Mouse (Mus musculus) midbrain, embryonic 14.5 days (tissue): ENCODE data around the gene Ushbp1. TPM values are rescaled to one million over a fixed set of nuclear protein-coding genes. Genes with fewer than 3 reads are reported as not detected.

Experiments used
- ATAC-seq: fragments of 200-750 bp; cut with Nextera tagmentation; 2 replicates; pipeline ENCODE4 v1.8.0; 2017; ENCODE audit warnings: moderate number of reproducible peaks, moderate library complexity; ENCODE audit not compliant: low FRiP score, low TSS enrichment
- DNase-seq: peaks from one replicate; pipeline ENCODE4 v3.0.0-alpha.2; 2015
- H3K27ac ChIP-seq: fragments of 300-500 bp; sonication (generic); replicated peaks from 2 replicates; pipeline ENCODE4 v1.5.1; 2014; ENCODE audit warnings: mild to moderate bottlenecking, low read depth, low read length, moderate library complexity
- H3K27me3 ChIP-seq: fragments of 300-500 bp; sonication (generic); 2 replicates; pipeline ENCODE4 v1.6.1; 2014; ENCODE audit warnings: low read length, control low read depth, mixed read lengths; ENCODE audit not compliant: control insufficient read depth, insufficient read depth
- H3K36me3 ChIP-seq: fragments of 300-500 bp; sonication (generic); 2 replicates; pipeline ENCODE4 v1.6.1; 2014; ENCODE audit warnings: low read length, control low read depth; ENCODE audit not compliant: control insufficient read depth, insufficient read depth
- H3K4me1 ChIP-seq: fragments of 300-500 bp; sonication (generic); 2 replicates; pipeline ENCODE4 v1.6.1; 2014; ENCODE audit warnings: mild to moderate bottlenecking, antibody characterized with exemption, low read length, control low read depth; ENCODE audit not compliant: control insufficient read depth, insufficient read depth
- H3K4me2 ChIP-seq: fragments of 300-500 bp; sonication (generic); 2 replicates; pipeline ENCODE4 v1.6.1; 2014; ENCODE audit warnings: mild to moderate bottlenecking, low read length, moderate library complexity
- H3K4me3 ChIP-seq: fragments of 300-500 bp; sonication (generic); replicated peaks from 2 replicates; pipeline ENCODE4 v1.5.1; 2014; ENCODE audit warnings: low read depth, low read length
- H3K9ac ChIP-seq: fragments of 300-500 bp; sonication (generic); replicated peaks from 2 replicates; pipeline ENCODE4 v1.6.1; 2014; ENCODE audit warnings: mild to moderate bottlenecking, low read length, moderate library complexity
- H3K9me3 ChIP-seq: fragments of 300-500 bp; sonication (generic); 2 replicates; pipeline ENCODE4 v1.6.1; 2016; ENCODE audit warnings: low read length, control low read depth, mixed read lengths; ENCODE audit not compliant: control insufficient read depth
- WGBS: fragments of 180-500 bp; shearing (Covaris S2); extraction: QIAGEN DNeasy Blood & Tissue Kit; methylation state at CpG from one replicate; pipeline ENCODE4 v1.1.7; 2014; 5-methylcytosine and 5-hydroxymethylcytosine counted together
- polyA plus RNA-seq: library from polyadenylated mRNA; unstranded; fragments of >200 nt; fragmentation: Nextera tagmentation; extraction: Ambion mirVana; gene quantifications from 2 replicates; pipeline ENCODE4 v1.2.1, GENCODE M21; 2014

Gene Ushbp1
- polyA plus RNA-seq, 1 experiment from 2014 or later = 5.7 TPM

- WGBS = 88% methylated on average over 12 of the region's 12 CpGs
- ATAC-seq = no peak
- Histone ChIP-seq H3K9ac (no peak overlapping the region), H3K4me3 (peak overlapping the region; percentile 56), H3K4me1 (peaks cover 8% of the 10 kb centered on the region; the same call in 1 of the 2 replicates), H3K9me3 (no peaks in the 10 kb centered on the region), H3K36me3 (peaks cover 17% of the 10 kb centered on the region), H3K27ac (no peak overlapping the region), H3K27me3 (no peaks in the 10 kb centered on the region), H3K4me2 (peak overlapping the region; percentile 90)
- no peak for DNase-seq
Measured at GRCm38 (mm10) chr8:71397701-71398100, 2.1 kb upstream of the Ushbp1 start.

- Histone ChIP-seq H3K9me3 (no peaks in the 10 kb centered on the region), H3K27me3 (no peaks in the 10 kb centered on the region), H3K4me3 (peak within 1 kb of the TSS; percentile 56), H3K9ac (peak within 1 kb of the TSS; percentile 57), H3K36me3 (peaks cover 17% of the 10 kb centered on the region), H3K4me1 (peaks cover 8% of the 10 kb centered on the region; the same call in 1 of the 2 replicates), H3K27ac (peak within 1 kb of the TSS; percentile 39; the same call in 1 of the 2 replicates), H3K4me2 (peak within 1 kb of the TSS; percentile 90)
- DNase-seq = peak; percentile 97
- under 1% methylated on average over 34 of the region's 34 CpGs for WGBS
- ATAC-seq = peak; percentile 97
Measured at GRCm38 (mm10) chr8:71396639-71397305, 1.2 kb upstream of the Ushbp1 start, which contains the start of gene Babam1. TSS of gene Babam1 (plus strand) at chr8:71396861.

- Histone ChIP-seq H3K27ac (no peak overlapping the region; the same call in 1 of the 2 replicates), H3K36me3 (peaks cover 14% of the 10 kb centered on the region), H3K9me3 (no peaks in the 10 kb centered on the region), H3K9ac (no peak overlapping the region), H3K4me3 (no peak overlapping the region), H3K4me2 (no peak overlapping the region), H3K27me3 (no peaks in the 10 kb centered on the region), H3K4me1 (peaks cover 8% of the 10 kb centered on the region; the same call in 1 of the 2 replicates)
- WGBS = 85% methylated on average over 10 of the region's 10 CpGs
- no peak for ATAC-seq
- no peak for DNase-seq
Measured at GRCm38 (mm10) chr8:71395071-71395470, 531 bp downstream of the Ushbp1 start.

- H3K4me2 ChIP-seq = no peak overlapping the region
- H3K27me3 ChIP-seq = no peaks in the 10 kb centered on the region
- H3K4me1 ChIP-seq = peaks cover 8% of the 10 kb centered on the region; the same call in 1 of the 2 replicates
- peaks cover 10% of the 10 kb centered on the region for H3K36me3 ChIP-seq
- no peak overlapping the region for H3K4me3 ChIP-seq
- no peak for DNase-seq
- no peak overlapping the region for H3K9ac ChIP-seq
- no peak overlapping the region for H3K27ac ChIP-seq
- 86% methylated on average over 7 of the region's 7 CpGs for WGBS
- no peak for ATAC-seq
- H3K9me3 ChIP-seq = no peaks in the 10 kb centered on the region
Measured at GRCm38 (mm10) chr8:71394481-71394880, 1.1 kb downstream of the Ushbp1 start.

GRCm38 (mm10) chr8:71392871-71393270, 2.7 kb downstream of the Ushbp1 start:
- Histone ChIP-seq H3K4me3 (no peak overlapping the region), H3K9ac (no peak overlapping the region), H3K4me2 (no peak overlapping the region), H3K27ac (no peak overlapping the region), H3K27me3 (no peaks in the 10 kb centered on the region), H3K4me1 (peaks cover 8% of the 10 kb centered on the region; the same call in 1 of the 2 replicates), H3K9me3 (no peaks in the 10 kb centered on the region), H3K36me3 (no peaks in the 10 kb centered on the region)
- DNase-seq (peak; percentile 57), ATAC-seq (no peak)
- WGBS = 17% methylated on average over 3 of the region's 3 CpGs

- Histone ChIP-seq H3K4me2 (no peak overlapping the region), H3K4me3 (no peak overlapping the region), H3K4me1 (peaks cover 3% of the 10 kb centered on the region; the same call in 1 of the 2 replicates), H3K27ac (no peak overlapping the region), H3K9me3 (no peaks in the 10 kb centered on the region), H3K9ac (no peak overlapping the region), H3K27me3 (no peaks in the 10 kb centered on the region), H3K36me3 (no peaks in the 10 kb centered on the region)
- 78% methylated on average over 5 of the region's 5 CpGs for WGBS
- DNase-seq = no peak
- no peak for ATAC-seq
Measured at GRCm38 (mm10) chr8:71392391-71392790, 3.2 kb downstream of the Ushbp1 start.

GRCm38 (mm10) chr8:71391696-71392095, 3.9 kb downstream of the Ushbp1 start:
- H3K4me1 ChIP-seq = no peaks in the 10 kb centered on the region; the same call in 1 of the 2 replicates
- H3K27ac ChIP-seq = no peak overlapping the region
- DNase-seq (no peak), ATAC-seq (no peak)
- no peaks in the 10 kb centered on the region for H3K27me3 ChIP-seq
- H3K4me2 ChIP-seq = no peak overlapping the region
- H3K9ac ChIP-seq = no peak overlapping the region
- no peaks in the 10 kb centered on the region for H3K36me3 ChIP-seq
- no peaks in the 10 kb centered on the region for H3K9me3 ChIP-seq
- no peak overlapping the region for H3K4me3 ChIP-seq
- WGBS = 86% methylated on average over 2 of the region's 2 CpGs

GRCm38 (mm10) chr8:71388267-71388666, 7.3 kb downstream of the Ushbp1 start:
- 0 out of 2 replicates have a peak, but pooled peaks cover 3% of the 10 kb centered on the region for H3K4me1 ChIP-seq
- no peaks in the 10 kb centered on the region for H3K36me3 ChIP-seq
- ATAC-seq = no peak
- no peak overlapping the region for H3K9ac ChIP-seq
- H3K27ac ChIP-seq = no peak overlapping the region
- 81% methylated on average over 1 of the region's 1 CpGs for WGBS
- no peak overlapping the region for H3K4me2 ChIP-seq
- DNase-seq = no peak
- H3K4me3 ChIP-seq = no peak overlapping the region
- no peaks in the 10 kb centered on the region for H3K27me3 ChIP-seq
- H3K9me3 ChIP-seq = no peaks in the 10 kb centered on the region
